Mouse (Mus musculus) lung, embryonic 14.5 days (tissue): ENCODE measurements at regions not wholly inside any gene's neighbourhood (a gene's known extent, or its start where the extent isn't known, plus 50 kb on each side); places are given as distances from the start of the nearest gene placed in this dataset.

Experiments used
- ATAC-seq: fragments of 200-750 bp; cut with Nextera tagmentation; 2 replicates; pipeline ENCODE4 v1.8.0; 2017; ENCODE audit warnings: mild to moderate bottlenecking, moderate TSS enrichment, moderate library complexity; ENCODE audit not compliant: insufficient read depth
- DNase-seq: peaks from one replicate; pipeline ENCODE4 v3.0.0-alpha.2; 2015
- H3K27ac ChIP-seq: fragments of 300-500 bp; sonication (generic); 2 replicates; pipeline ENCODE4 v1.5.1; 2014; ENCODE audit warnings: low read depth, mild to moderate bottlenecking, moderate library complexity
- H3K27me3 ChIP-seq: fragments of 300-500 bp; sonication (generic); 2 replicates; pipeline ENCODE4 v1.6.1; 2014; ENCODE audit warnings: low read length, control low read depth; ENCODE audit not compliant: insufficient read depth
- H3K36me3 ChIP-seq: fragments of 300-500 bp; sonication (generic); 2 replicates; pipeline ENCODE4 v1.6.1; 2014; ENCODE audit warnings: control low read depth; ENCODE audit not compliant: insufficient read depth
- H3K4me1 ChIP-seq: fragments of 300-500 bp; sonication (generic); 2 replicates; pipeline ENCODE4 v1.6.1; 2014; ENCODE audit warnings: antibody characterized with exemption, control low read depth; ENCODE audit not compliant: insufficient read depth
- H3K4me2 ChIP-seq: fragments of 300-500 bp; sonication (generic); 2 replicates; pipeline ENCODE4 v1.6.1; 2014; ENCODE audit warnings: mild to moderate bottlenecking
- H3K4me3 ChIP-seq: fragments of 300-500 bp; sonication (generic); 2 replicates; pipeline ENCODE4 v1.5.1; 2014; ENCODE audit warnings: low read depth, low read length
- H3K9ac ChIP-seq: fragments of 300-500 bp; sonication (generic); 2 replicates; pipeline ENCODE4 v1.6.1; 2014
- H3K9me3 ChIP-seq: fragments of 300-500 bp; sonication (generic); 2 replicates; pipeline ENCODE4 v1.6.1; 2016; ENCODE audit warnings: low read depth, low read length, control low read depth
- CTCF ChIP-seq: IDR thresholded peaks from 2 replicates; pipeline ENCODE4 v1.5.1; 2016; ENCODE audit warnings: antibody characterized with exemption, low read depth
- WGBS: fragments of 180-500 bp; shearing (Covaris S2); extraction: QIAGEN DNeasy Blood & Tissue Kit; methylation state at CpG from one replicate; pipeline ENCODE4 v1.1.7; 2014; 5-methylcytosine and 5-hydroxymethylcytosine counted together

DNA sequence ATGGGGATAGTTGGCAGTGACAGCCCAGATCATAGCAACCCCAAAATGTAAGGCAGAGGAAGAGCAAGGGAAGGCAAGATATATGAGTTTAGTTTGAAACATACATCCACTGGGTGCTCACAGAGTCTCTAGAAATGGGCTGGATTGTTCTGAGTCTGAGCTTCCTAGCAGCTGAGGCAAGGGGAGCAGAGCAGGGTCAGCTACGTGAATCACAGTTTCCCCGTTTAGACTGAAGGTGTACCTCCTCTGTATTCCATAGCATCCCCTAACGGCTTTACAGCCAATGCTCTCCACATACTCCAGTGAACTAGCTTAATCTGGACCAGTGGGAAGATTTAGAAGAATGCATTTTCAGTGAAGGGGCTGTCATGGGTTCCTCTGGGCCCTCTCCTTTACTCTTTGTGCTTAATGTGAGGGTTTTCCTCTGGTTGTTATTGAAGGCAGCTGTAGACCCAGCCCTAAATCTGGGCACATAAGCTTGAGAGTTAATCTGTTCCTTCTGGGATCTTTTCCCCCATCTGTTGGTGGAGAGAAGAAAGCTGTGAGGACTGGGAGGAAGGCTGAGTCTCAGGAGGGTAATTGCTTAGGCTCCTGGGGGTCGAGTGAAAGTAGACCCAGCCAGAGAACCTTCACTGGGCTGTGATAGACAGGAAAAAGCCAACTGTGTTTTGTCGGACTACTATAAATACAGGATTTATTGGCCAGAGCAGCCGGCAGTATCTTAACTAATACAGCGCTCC is 411.8 kb upstream of the Klhl29 start:
- Histone ChIP-seq H3K4me3 (no peak overlapping the region), H3K27ac (no peak overlapping the region), H3K36me3 (no peaks in the 10 kb centered on the region), H3K4me2 (no peak overlapping the region), H3K4me1 (no peaks in the 10 kb centered on the region), H3K27me3 (no peaks in the 10 kb centered on the region), H3K9ac (no peak overlapping the region), H3K9me3 (no peaks in the 10 kb centered on the region)
- ATAC-seq, result no peak
- no peak for DNase-seq
- TF ChIP-seq CTCF, result no peak
- 58% methylated on average over 7 of the region's 7 CpGs for WGBS

DNA sequence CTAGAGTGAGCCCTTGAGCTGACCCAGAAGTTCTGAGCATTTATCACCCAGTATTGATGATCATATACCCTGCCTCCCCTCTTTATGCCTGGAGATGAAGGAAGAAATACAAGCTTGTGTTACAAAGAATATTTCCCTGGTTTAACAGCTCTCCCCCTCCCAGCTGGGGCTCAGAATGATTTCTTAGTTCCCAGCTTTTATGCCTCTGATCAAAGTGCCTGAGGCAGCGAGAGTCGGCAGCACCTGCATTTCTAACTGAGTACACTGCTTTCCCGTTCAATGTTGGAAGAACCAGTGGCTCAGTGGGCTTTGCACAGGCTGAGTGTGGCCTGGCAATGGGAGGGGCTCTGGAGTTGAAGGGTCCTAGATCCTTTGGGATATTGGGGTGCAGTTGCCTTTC is 405.8 kb upstream of the Klhl29 start:
- no peak for TF ChIP-seq CTCF

DNA sequence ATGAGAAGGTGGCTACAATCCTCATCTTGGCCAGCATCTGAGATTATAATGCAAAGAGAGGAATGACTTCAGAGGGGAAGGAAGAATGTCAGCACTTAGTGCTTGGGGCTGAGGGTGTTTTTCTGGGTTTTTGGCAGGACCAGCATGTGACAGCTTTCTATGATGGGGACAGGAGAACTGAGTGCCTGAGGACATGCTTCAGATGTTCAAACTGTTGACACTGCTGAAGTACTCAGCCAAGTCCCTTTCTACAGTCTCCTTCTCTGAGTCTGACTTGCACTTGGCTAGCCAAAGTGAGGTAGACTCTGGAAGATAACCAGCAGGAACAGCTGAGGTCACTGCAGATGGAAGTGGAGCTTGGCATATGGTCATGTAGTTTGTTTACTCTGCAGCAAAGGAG is 402.1 kb upstream of the Klhl29 start:
- no peak overlapping the region for H3K27ac ChIP-seq
- no peak for TF ChIP-seq CTCF
- no peak overlapping the region for H3K9ac ChIP-seq
- DNase-seq, result peak; percentile 8
- no peak overlapping the region for H3K4me2 ChIP-seq
- H3K36me3 ChIP-seq, result no peaks in the 10 kb centered on the region
- no peak overlapping the region for H3K4me3 ChIP-seq
- no peaks in the 10 kb centered on the region for H3K27me3 ChIP-seq
- no peak for ATAC-seq
- no peaks in the 10 kb centered on the region for H3K4me1 ChIP-seq
- no peaks in the 10 kb centered on the region for H3K9me3 ChIP-seq

More for the DNA sequence above, 405.8 kb upstream of the Klhl29 start:
- ATAC-seq, result no peak
- Histone ChIP-seq H3K27ac (no peak overlapping the region), H3K4me1 (no peaks in the 10 kb centered on the region), H3K9me3 (no peaks in the 10 kb centered on the region), H3K27me3 (no peaks in the 10 kb centered on the region), H3K36me3 (no peaks in the 10 kb centered on the region), H3K4me2 (no peak overlapping the region), H3K4me3 (no peak overlapping the region), H3K9ac (no peak overlapping the region)
- 57% methylated on average over 3 of the region's 3 CpGs for WGBS
- DNase-seq, result no peak

DNA sequence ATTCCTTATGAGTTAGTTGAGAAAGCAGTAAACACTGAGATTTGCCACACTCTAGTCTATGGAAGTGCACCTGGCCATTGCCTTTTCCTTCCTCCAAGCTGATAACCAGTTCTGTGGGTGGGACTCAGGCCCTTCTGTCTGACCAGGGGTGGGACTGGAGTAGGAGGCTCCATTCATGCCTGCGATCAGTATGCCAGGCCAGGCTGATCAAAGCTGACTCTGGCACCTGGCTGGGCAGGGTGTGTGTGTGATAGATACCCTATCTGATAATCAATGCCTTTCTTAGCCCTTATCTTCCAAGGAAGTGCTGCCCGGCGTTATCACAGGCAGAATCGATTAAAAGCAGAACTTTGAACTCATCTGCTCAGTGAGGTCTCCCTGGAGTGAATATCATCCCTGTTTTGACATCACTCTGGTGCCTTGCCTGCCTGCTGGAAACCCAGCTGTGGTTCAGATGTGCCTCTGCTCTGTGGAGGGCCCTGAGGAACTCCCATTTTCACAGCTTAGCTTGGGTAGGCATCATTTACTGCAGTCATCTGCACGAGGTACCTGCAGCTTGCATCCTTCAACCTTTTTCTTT is 396.0 kb upstream of the Klhl29 start:
- H3K9me3 ChIP-seq, result no peaks in the 10 kb centered on the region
- DNase-seq, result no peak
- no peaks in the 10 kb centered on the region for H3K27me3 ChIP-seq
- no peak for ATAC-seq
- H3K4me3 ChIP-seq, result no peak overlapping the region
- H3K36me3 ChIP-seq, result no peaks in the 10 kb centered on the region
- H3K4me2 ChIP-seq, result no peak overlapping the region
- H3K27ac ChIP-seq, result no peak overlapping the region
- TF ChIP-seq CTCF, result no peak
- no peak overlapping the region for H3K9ac ChIP-seq
- WGBS, result 55% methylated on average over 5 of the region's 5 CpGs
- H3K4me1 ChIP-seq, result no peaks in the 10 kb centered on the region

DNA sequence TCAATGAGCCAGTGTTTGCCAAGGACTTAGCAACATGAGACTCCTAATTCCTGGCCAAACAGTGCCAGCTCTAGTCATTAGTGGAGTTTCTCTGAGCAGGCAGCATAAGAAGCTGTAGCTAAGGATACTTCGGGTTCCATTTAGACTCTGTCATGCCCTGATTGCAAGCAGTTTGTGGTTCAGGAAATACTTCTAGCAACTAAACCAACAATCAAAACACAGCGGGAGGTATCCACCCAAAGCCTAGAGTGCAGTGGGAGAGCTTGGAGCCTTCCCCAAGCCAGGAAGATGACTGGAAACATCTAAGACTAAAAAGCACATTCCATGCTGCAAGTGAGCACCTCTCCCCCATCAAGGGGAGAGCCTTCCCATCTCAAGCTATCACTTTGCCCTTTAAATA is 395.0 kb upstream of the Klhl29 start:
- H3K9ac ChIP-seq, result no peak overlapping the region
- H3K4me1 ChIP-seq, result no peaks in the 10 kb centered on the region
- no peak overlapping the region for H3K4me3 ChIP-seq
- no peak overlapping the region for H3K4me2 ChIP-seq
- H3K36me3 ChIP-seq, result no peaks in the 10 kb centered on the region
- DNase-seq, result no peak
- TF ChIP-seq CTCF, result no peak
- H3K27me3 ChIP-seq, result no peaks in the 10 kb centered on the region
- WGBS, result 60% methylated on average over 2 of the region's 2 CpGs
- no peak overlapping the region for H3K27ac ChIP-seq
- no peaks in the 10 kb centered on the region for H3K9me3 ChIP-seq
- no peak for ATAC-seq

DNA sequence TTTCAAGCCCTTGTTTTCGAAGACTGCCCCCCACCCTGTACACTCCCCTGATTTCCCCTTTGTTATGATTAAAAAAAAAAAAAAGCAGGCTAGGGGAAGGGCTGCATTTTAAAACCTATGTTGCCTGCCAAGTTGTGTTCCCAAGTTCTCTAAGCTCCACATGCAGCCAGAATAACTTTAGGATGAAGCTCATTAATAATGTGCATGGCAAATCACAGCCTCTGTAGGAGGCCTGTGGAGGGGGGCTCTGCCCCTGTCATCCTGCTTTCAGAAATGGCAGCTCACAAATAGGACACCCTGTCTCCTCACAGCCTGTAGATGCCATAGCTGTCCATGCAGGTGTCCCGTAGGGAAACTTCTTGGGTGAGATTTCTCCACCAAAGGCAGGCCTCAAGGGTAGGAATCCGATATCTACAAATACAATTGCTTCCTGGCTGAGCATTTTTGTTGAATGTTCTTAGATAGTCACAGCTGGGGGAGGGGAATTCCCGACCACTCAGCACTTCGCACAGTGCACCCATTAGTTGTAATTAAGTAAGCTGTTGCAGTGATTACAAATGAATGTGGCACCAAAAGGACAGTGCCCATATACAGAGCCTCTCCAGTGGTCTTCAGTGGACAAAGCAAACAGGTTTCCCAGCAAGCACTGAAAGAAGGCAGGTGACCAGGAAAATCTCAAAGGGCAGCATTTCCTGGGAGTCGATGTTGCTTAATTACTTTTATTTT is 389.1 kb upstream of the Klhl29 start:
- no peaks in the 10 kb centered on the region for H3K9me3 ChIP-seq

DNA sequence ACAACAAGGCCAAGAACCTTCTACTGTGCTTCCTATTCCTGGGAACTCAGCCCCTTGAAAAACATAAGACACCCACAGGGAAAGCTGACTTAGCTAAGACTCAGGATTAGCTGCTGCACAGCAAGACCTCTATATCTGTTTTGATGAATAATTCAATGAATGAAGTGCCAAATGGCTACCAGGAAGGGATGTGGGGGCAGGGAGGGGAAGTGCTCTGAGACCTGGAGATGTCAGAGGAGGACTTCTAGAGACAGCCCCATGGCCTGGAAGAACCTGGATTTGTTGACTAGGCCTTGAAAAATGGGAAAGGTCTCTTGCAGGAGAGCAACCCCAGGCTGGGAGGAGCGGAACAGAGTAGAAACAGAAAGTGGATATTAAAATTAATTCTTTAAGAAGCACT is 388.5 kb upstream of the Klhl29 start:
- TF ChIP-seq CTCF, result no peak
- DNase-seq (no peak), ATAC-seq (no peak)
- Histone ChIP-seq H3K9me3 (no peaks in the 10 kb centered on the region), H3K4me3 (no peak overlapping the region), H3K9ac (no peak overlapping the region), H3K4me2 (no peak overlapping the region), H3K36me3 (no peaks in the 10 kb centered on the region), H3K27me3 (no peaks in the 10 kb centered on the region), H3K4me1 (no peaks in the 10 kb centered on the region), H3K27ac (no peak overlapping the region)
- 72% methylated on average over 1 of the region's 1 CpGs for WGBS

More for the DNA sequence above, 389.1 kb upstream of the Klhl29 start:
- H3K36me3 ChIP-seq, result no peaks in the 10 kb centered on the region
- no peaks in the 10 kb centered on the region for H3K4me1 ChIP-seq
- H3K27ac ChIP-seq, result no peak overlapping the region
- H3K4me2 ChIP-seq, result no peak overlapping the region
- ATAC-seq, result no peak
- no peak overlapping the region for H3K9ac ChIP-seq
- 38% methylated on average over 6 of the region's 6 CpGs for WGBS
- no peak for TF ChIP-seq CTCF
- DNase-seq, result no peak
- no peaks in the 10 kb centered on the region for H3K27me3 ChIP-seq
- no peak overlapping the region for H3K4me3 ChIP-seq
